Mouse (Mus musculus) myocyte (in vitro differentiated cells): ENCODE measurements around the gene Spdef. TPM values are rescaled to one million over a fixed set of nuclear protein-coding genes. Genes with fewer than 3 reads are reported as not detected.

ENCODE experiments used
- H3K27me3 ChIP-seq: one replicate; pipeline ENCODE4 v1.6.1; 2011; ENCODE audit not compliant: control insufficient read depth, insufficient read depth, insufficient read length
- H3K36me3 ChIP-seq: one replicate; pipeline ENCODE4 v1.6.1; 2011; ENCODE audit not compliant: control insufficient read depth, insufficient read depth
- H3K4me2 ChIP-seq: one replicate; pipeline ENCODE4 v1.6.1; 2011; ENCODE audit warnings: low read depth, control low read depth
- H3K4me3 ChIP-seq: one replicate; pipeline ENCODE4 v1.5.1; 2011; ENCODE audit warnings: mild to moderate bottlenecking, control low read depth, moderate library complexity
- H3K79me2 ChIP-seq: one replicate; pipeline ENCODE4 v1.6.1; 2011; ENCODE audit not compliant: control insufficient read depth, insufficient read depth
- H3ac ChIP-seq: one replicate; pipeline ENCODE4 v1.6.1; 2011; ENCODE audit not compliant: control insufficient read depth, insufficient read length
- CEBPB ChIP-seq: IDR thresholded peaks from 2 replicates; pipeline ENCODE4 v1.6.1; 2011; ENCODE audit warnings: mild to moderate bottlenecking, moderate library complexity; ENCODE audit not compliant: poor library complexity, insufficient read depth, severe bottlenecking
- E2F4 ChIP-seq: IDR thresholded peaks from one replicate; pipeline ENCODE4 v1.6.1; 2011; ENCODE audit warnings: mild to moderate bottlenecking, control low read depth, moderate library complexity; ENCODE audit not compliant: insufficient read depth
- MAX ChIP-seq: IDR thresholded peaks from one replicate; pipeline ENCODE4 v1.6.1; 2011; ENCODE audit warnings: low read depth, mild to moderate bottlenecking, control low read depth
- MYOD1 ChIP-seq, 3 experiments: IDR thresholded peaks; one replicate each; pipeline ENCODE4 v1.6.1; 2011; ENCODE audit warnings: control low read depth in 2 of 3, low read depth in 2 of 3, mild to moderate bottlenecking in 2 of 3, moderate library complexity in 1 of 3; ENCODE audit not compliant: insufficient read length in 2 of 3, control insufficient read depth in 1 of 3
- MYOG ChIP-seq, 3 experiments: IDR thresholded peaks; one replicate each; pipeline ENCODE4 v1.6.1; 2011; ENCODE audit warnings: control low read depth in 2 of 3, low read depth in 2 of 3, mild to moderate bottlenecking in 2 of 3; ENCODE audit not compliant: insufficient read length in 2 of 3, control insufficient read depth in 1 of 3, insufficient read depth in 1 of 3
- POLR2A ChIP-seq: IDR thresholded peaks from one replicate; pipeline ENCODE4 v1.6.1; 2011; ENCODE audit warnings: low read depth, mild to moderate bottlenecking, control low read depth, moderate library complexity; ENCODE audit not compliant: insufficient read length
- POLR2AphosphoS2 ChIP-seq: IDR thresholded peaks from one replicate; pipeline ENCODE4 v1.6.1; 2011; ENCODE audit warnings: low read depth, control low read depth; ENCODE audit not compliant: insufficient read length
- REST ChIP-seq: IDR thresholded peaks from one replicate; pipeline ENCODE4 v1.6.1; 2011; ENCODE audit warnings: mild to moderate bottlenecking, control low read depth, moderate library complexity; ENCODE audit not compliant: insufficient read depth, insufficient read length
- SRF ChIP-seq: IDR thresholded peaks from one replicate; pipeline ENCODE4 v1.6.1; 2011; ENCODE audit warnings: low read depth; ENCODE audit not compliant: control insufficient read depth, insufficient read length
- TCF12 ChIP-seq: IDR thresholded peaks from one replicate; pipeline ENCODE4 v1.6.1; 2011; ENCODE audit warnings: mild to moderate bottlenecking, control low read depth; ENCODE audit not compliant: poor library complexity, insufficient read depth, severe bottlenecking
- TCF3 ChIP-seq: IDR thresholded peaks from one replicate; pipeline ENCODE4 v1.6.1; 2011; ENCODE audit warnings: low read depth, control low read depth; ENCODE audit not compliant: insufficient read length
- USF1 ChIP-seq: IDR thresholded peaks from one replicate; pipeline ENCODE4 v1.6.1; 2011; ENCODE audit warnings: low read depth, mild to moderate bottlenecking, control low read depth, moderate library complexity
- polyA plus RNA-seq: library from polyadenylated mRNA; unstranded; fragments of >200 nt; fragmentation: generic; extraction: Trizol; gene quantifications from one replicate; pipeline ENCODE4 v1.2.1, GENCODE M21; 2012; ENCODE audit warnings: missing spikeins

The Spdef gene
- polyA plus RNA-seq, 1 experiment = 0.05 TPM

DNA sequence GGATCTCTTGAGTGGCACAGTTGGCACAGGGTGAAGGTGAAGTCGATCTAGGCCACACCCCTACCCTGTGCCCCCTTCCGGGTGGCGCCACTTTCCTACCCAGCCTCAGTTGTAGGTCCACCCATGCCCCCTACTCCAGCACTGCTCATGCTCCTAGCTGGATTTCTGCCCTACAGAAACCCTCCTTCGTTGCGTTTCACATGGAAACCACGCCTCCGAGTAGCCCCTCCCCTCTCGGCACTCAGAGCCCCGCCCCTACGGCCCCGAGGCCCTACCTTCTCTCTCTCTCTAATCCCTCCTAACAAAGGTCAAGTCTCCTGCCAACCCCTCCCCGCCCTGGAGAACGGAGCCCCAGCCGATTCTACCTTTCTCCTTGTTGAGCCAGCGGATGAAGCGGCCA lies 12.0 kb downstream of the Spdef start:
- Histone ChIP-seq H3K36me3 (no peaks in the 10 kb centered on the region), H3K4me3 (no peak overlapping the region), H3K79me2 (no peaks in the 10 kb centered on the region), H3ac (no peak overlapping the region), H3K27me3 (peaks cover 53% of the 10 kb centered on the region), H3K4me2 (no peak overlapping the region)
- TF ChIP-seq CEBPB (no peak), POLR2A (no peak)

DNA sequence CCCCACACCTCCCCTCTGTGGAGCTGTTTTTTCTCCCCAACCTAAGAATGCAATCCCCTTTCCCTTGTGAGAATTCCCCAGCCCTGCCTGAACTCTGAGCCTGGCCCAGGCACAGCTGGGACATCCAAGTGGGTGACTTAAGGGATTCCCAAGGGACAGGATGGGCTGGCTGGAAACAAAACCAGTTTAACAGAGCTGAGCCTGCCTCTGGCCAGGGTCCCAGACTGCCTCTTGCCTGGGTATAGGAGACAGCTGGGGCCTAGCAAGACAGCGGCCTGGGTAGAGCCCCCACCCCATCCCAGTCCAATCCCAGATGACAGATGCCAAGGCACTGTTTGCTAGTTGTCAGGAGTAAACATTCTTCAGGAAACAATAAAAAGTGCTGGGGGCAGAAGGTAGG lies 15.9 kb downstream of the Spdef start:
- H3K4me3 ChIP-seq = no peak overlapping the region
- no peak overlapping the region for H3K4me2 ChIP-seq
- TF ChIP-seq POLR2AphosphoS2 = no peak
- peak in 1 of 3 experiments; percentile 60 for TF ChIP-seq MYOG (IDR thresholded peaks at IDR 0.05; ENCODE audit: control insufficient read depth in 1 of 3, insufficient read depth in 1 of 3, insufficient read length in 2 of 3, low read depth in 2 of 3)
- TF ChIP-seq TCF12 = no peak
- TF ChIP-seq SRF = no peak
- H3K79me2 ChIP-seq = no peaks in the 10 kb centered on the region
- no peaks in the 10 kb centered on the region for H3K36me3 ChIP-seq
- no peak overlapping the region for H3ac ChIP-seq
- peaks cover 26% of the 10 kb centered on the region for H3K27me3 ChIP-seq

GRCm38 (mm10) chr17:27709650-27710049 lies 19.1 kb downstream of the Spdef start:
- no peak overlapping the region for H3ac ChIP-seq
- H3K79me2 ChIP-seq = no peaks in the 10 kb centered on the region
- H3K36me3 ChIP-seq = no peaks in the 10 kb centered on the region
- no peak for TF ChIP-seq POLR2A
- TF ChIP-seq CEBPB = no peak
- no peak for TF ChIP-seq TCF3
- no peak for TF ChIP-seq MYOG (IDR thresholded peaks at IDR 0.05; ENCODE audit: control insufficient read depth in 1 of 3, insufficient read depth in 1 of 3, insufficient read length in 2 of 3, low read depth in 2 of 3)
- TF ChIP-seq POLR2AphosphoS2 = no peak
- no peak for TF ChIP-seq MYOD1 (IDR thresholded peaks at IDR 0.05; ENCODE audit: control insufficient read depth in 1 of 3, insufficient read length in 2 of 3, low read depth in 2 of 3)
- no peak for TF ChIP-seq MAX
- TF ChIP-seq REST = no peak
- no peak for TF ChIP-seq USF1
- TF ChIP-seq TCF12 = no peak
- no peak for TF ChIP-seq E2F4
- no peak for TF ChIP-seq SRF
- H3K27me3 ChIP-seq = peaks cover 8% of the 10 kb centered on the region
- no peak overlapping the region for H3K4me2 ChIP-seq
- no peak overlapping the region for H3K4me3 ChIP-seq

DNA sequence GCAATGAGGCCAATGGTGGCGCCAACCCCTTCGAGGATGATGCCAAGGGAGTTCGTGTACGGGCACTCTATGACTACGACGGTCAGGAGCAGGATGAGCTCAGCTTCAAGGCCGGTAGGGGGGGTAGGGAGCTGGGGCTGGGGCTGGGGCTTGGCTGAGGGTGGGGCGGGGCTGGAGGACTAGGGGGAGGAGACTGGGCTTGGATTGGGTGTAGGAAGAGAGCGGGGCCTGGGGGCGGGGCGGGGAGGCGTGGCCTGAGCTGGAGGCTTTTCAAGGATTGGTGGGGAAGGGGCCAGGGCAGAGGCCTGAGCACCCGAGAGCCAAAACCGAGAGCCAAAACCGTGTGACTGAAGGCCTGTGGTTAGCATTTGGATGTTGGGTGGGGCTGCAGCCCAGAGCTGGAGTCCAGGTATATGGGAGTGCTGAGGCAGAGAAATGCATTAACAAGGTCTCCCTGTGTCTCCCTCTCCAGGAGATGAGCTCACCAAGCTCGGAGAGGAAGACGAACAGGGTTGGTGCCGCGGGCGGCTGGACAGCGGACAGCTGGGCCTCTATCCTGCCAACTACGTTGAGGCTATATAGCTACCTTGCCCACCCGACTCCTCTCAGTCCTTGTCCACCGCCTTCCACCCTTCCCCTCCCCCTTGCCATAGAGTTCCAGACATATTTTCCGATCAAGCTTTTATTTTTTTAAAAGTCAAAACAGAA lies 20.6 kb downstream of the Spdef start:
- H3K4me3 ChIP-seq = no peak overlapping the region
- no peaks in the 10 kb centered on the region for H3K79me2 ChIP-seq
- TF ChIP-seq MYOD1 (IDR thresholded peaks at IDR 0.05; ENCODE audit: control insufficient read depth in 1 of 3, insufficient read length in 2 of 3, low read depth in 2 of 3) = peak in 1 of 3 experiments; percentile 22
- no peak for TF ChIP-seq REST
- H3K27me3 ChIP-seq = no peaks in the 10 kb centered on the region
- H3ac ChIP-seq = no peak overlapping the region
- H3K36me3 ChIP-seq = no peaks in the 10 kb centered on the region
- no peak overlapping the region for H3K4me2 ChIP-seq

DNA sequence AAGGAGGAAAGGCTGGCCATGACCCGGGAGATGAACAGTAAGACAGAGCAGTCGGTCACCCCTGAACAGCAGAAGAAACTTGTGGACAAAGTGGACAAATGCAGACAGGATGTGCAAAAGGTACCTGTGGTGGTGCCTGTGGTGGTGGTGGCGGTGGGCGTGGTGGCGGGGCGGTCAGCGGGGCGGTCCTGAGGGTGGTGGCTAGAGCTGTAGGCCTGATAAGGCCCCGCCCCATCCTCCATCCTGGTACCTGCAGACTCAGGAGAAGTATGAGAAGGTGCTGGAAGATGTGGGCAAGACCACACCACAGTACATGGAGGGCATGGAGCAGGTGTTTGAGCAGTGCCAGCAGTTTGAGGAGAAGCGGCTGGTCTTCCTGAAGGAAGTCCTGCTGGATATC lies 23.1 kb downstream of the Spdef start:
- Histone ChIP-seq H3ac (no peak overlapping the region), H3K4me3 (no peak overlapping the region), H3K27me3 (no peaks in the 10 kb centered on the region), H3K79me2 (no peaks in the 10 kb centered on the region), H3K4me2 (no peak overlapping the region), H3K36me3 (no peaks in the 10 kb centered on the region)
- no peak for TF ChIP-seq TCF3

- H3ac ChIP-seq = no peak overlapping the region
- no peaks in the 10 kb centered on the region for H3K36me3 ChIP-seq
- no peak overlapping the region for H3K4me3 ChIP-seq
- H3K4me2 ChIP-seq = no peak overlapping the region
- H3K79me2 ChIP-seq = no peaks in the 10 kb centered on the region
- H3K27me3 ChIP-seq = no peaks in the 10 kb centered on the region
- TF ChIP-seq CEBPB (no peak), TCF12 (no peak), TCF3 (no peak), MYOD1 (IDR thresholded peaks at IDR 0.05; ENCODE audit: control insufficient read depth in 1 of 3, insufficient read length in 2 of 3, low read depth in 2 of 3) (no peak), REST (no peak), POLR2AphosphoS2 (no peak)
Measured at GRCm38 (mm10) chr17:27703961-27704621, 24.7 kb downstream of the Spdef start.
